9 mouse cellular contexts compared by ENCODE assay signal in the genomic region with DNA sequence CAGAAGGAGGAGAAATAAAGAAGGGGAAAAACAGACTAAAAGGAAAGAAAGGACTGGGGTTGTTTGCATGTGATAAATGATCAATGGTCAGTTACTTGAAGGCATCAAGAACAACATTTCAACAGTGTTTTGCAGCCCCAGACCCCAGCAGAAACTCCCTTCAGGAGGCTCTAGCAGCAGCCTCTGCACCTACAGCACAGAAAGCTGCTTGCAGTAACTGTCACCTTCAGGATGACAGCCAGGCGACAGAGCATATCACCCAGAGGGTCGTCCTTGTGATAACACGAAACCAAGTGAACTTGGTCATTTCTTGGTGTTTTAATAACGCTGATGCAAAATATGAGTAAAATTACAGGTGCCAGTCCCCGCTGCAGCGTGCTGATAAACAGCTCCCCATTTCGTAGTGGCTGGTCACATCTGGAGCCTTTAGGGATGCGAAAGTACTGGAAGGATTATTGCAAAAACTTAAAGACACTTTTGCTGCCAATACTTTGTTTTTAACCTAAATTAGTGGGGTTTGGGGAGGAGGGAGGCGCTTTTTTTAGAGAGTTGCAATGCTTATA. TPM values are rescaled to one million over a fixed set of nuclear protein-coding genes. Genes with fewer than 3 reads are reported as not detected.
A peak's percentile ranks its signal among the peaks of the same experiment; 100 is the strongest.
DNase-seq lines count a peak whose midpoint lies in the region; ATAC-seq and TF ChIP-seq lines count a peak whose summit lies in the region.
"Had no signal": no experiment of that assay in that cellular context is flagged by ENCODE, and none has a peak within 500 bp of the region (broad histone marks: within the 10 kb centered on the region; RNA-seq: fewer than 3 reads in every experiment).

No protein-coding gene starts in this region.

- 13% methylated on average over 9 of the region's 9 CpGs for WGBS in heart, adult 2 months
- WGBS in liver, postnatal 0 days (ENCODE audit: insufficient replicate concordance) = 27% methylated on average over 9 of the region's 9 CpGs

- TF ChIP-seq EP300 in heart, adult 2 months (IDR thresholded peaks at IDR 0.05; ENCODE audit: insufficient read depth, low read depth, low read length) = no peak
- TF ChIP-seq EP300 in liver, postnatal 0 days (IDR thresholded peaks at IDR 0.05; ENCODE audit: low read depth) = peak; percentile 63; the same call in 1 of the 2 replicates

- H3K4me3 ChIP-seq in heart, adult 2 months = peak overlapping the region; percentile 20; the same call in 1 of the 2 replicates
- no peak overlapping the region for H3K4me3 ChIP-seq in liver, postnatal 0 days (ENCODE audit: low read depth, low read length)

- no peak for TF ChIP-seq CTCF in heart, adult 2 months (IDR thresholded peaks at IDR 0.05)
- no peak for TF ChIP-seq CTCF in liver, postnatal 0 days (IDR thresholded peaks at IDR 0.05; ENCODE audit: low read depth)

- intact Hi-C loops in heart, adult 2 months (cut with DNase I) = loop anchor here (1.0 to 2.0 kb wide), 2 partner anchors 39 to 50 kb away; partner anchors contain the start of gene Ssbp2

- peak; percentile 27 for DNase-seq in layer of hippocampus, adult 11-12 months (ENCODE audit: low spot score)
- no peak for DNase-seq in layer of hippocampus, postnatal 10 days (ENCODE audit: low spot score in 2 of 2)
- peak; percentile 25 for DNase-seq in embryo, embryonic 9.5 days (ENCODE audit: extremely low spot score)
- DNase-seq in heart, adult 2 months = peak; percentile 74 to 76
- peak; percentile 87 for DNase-seq in kidney, adult 9 months
- DNase-seq in liver, postnatal 0 days = peak; percentile 45
- peak; percentile 54 for DNase-seq in ovary, adult 18-20 months (ENCODE audit: low spot score)
- peak; percentile 14 for DNase-seq in yolk sac, embryonic 10.5 days (ENCODE audit: low spot score)

- ATAC-seq in liver, postnatal 0 days = no peak; the same call in 1 of the 2 replicates

- no peaks in the 10 kb centered on the region for H3K9me3 ChIP-seq in liver, postnatal 0 days (ENCODE audit: low read length)

- TF ChIP-seq POLR2A in heart, adult 2 months (IDR thresholded peaks at IDR 0.05; ENCODE audit: insufficient read depth, low read depth, low read length) = no peak

- H3K27ac ChIP-seq in heart, adult 2 months = peak overlapping the region; percentile 21; the same call in 1 of the 2 replicates
- no peak overlapping the region for H3K27ac ChIP-seq in liver, postnatal 0 days (ENCODE audit: low read depth)

- H3K4me2 ChIP-seq in liver, postnatal 0 days (ENCODE audit: low read depth, low read length) = peak overlapping the region; percentile 30; the same call in 1 of the 2 replicates

- H3K4me1 ChIP-seq in heart, adult 2 months (ENCODE audit: control insufficient read depth, insufficient read depth, low read length) = peaks cover 2% of the 10 kb centered on the region; the same call in 1 of the 2 replicates
- no peaks in the 10 kb centered on the region for H3K4me1 ChIP-seq in liver, postnatal 0 days (ENCODE audit: insufficient read depth)

- H3K27me3 ChIP-seq in heart, adult 2 months (ENCODE audit: control insufficient read depth, insufficient read depth, low read length) = no peaks in the 10 kb centered on the region
- no peaks in the 10 kb centered on the region for H3K27me3 ChIP-seq in liver, postnatal 0 days (ENCODE audit: insufficient read depth, low read length)
- H3K27me3 ChIP-seq: CH12.LX had no signal

- no peaks in the 10 kb centered on the region for H3K36me3 ChIP-seq in heart, adult 2 months (ENCODE audit: control insufficient read depth, insufficient read depth, low read length)
- H3K36me3 ChIP-seq in liver, postnatal 0 days (replicated peaks; ENCODE audit: insufficient read depth, low read length) = no peaks in the 10 kb centered on the region

- no peak overlapping the region for H3K9ac ChIP-seq in heart, adult 2 months (ENCODE audit: low read depth, low read length)
- H3K9ac ChIP-seq in liver, postnatal 0 days (replicated peaks) = no peak overlapping the region

- no peaks in the 10 kb centered on the region for H3K79me2 ChIP-seq in heart, adult 2 months (replicated peaks; ENCODE audit: control insufficient read depth, insufficient read depth, low read length)

RNA-seq across cellular contexts. Expression of gene Ssbp2, which starts 38.6 kb away (rescaled TPM):
- 100 to 1,000 TPM; 109 to 110 TPM for total RNA-seq in layer of hippocampus, postnatal 10 days (2021)
- total RNA-seq in heart, adult 2 months (2021) = 10 to 100 TPM; 39.0 to 40.4 TPM
- polyA plus RNA-seq in heart, adult 2 months (2012; rRNA removed) = 25.0 and 43.9 TPM in 2 replicates
- 18.8 and 21.6 TPM in 2 replicates for polyA plus RNA-seq in liver, postnatal 0 days (2015; fragmentation: Nextera tagmentation; extraction: Ambion mirVana)

Comparison
In these comparisons a context has a peak if more than half of its experiments do, and no peak if none do; other contexts are left out.
1. DNase-seq: peak in layer of hippocampus, adult 11-12 months (single experiment), embryo, embryonic 9.5 days (single experiment), heart, adult 2 months (2 of 2), kidney, adult 9 months (single experiment), liver, postnatal 0 days (single experiment), ovary, adult 18-20 months (single experiment) and yolk sac, embryonic 10.5 days (single experiment); none in layer of hippocampus, postnatal 10 days (0 of 2).